Mouse (Mus musculus) ovary, postnatal 10 days (tissue): ENCODE measurements around the gene Mia3.
"Not testable (repeated sequence)": the region's sequence is repeated elsewhere in the genome, so short reads cannot be mapped to it uniquely, and the experiment has no call there.

Experiments used
- DNase-seq: peaks from one replicate; pipeline ENCODE4 v3.0.0; 2022; ENCODE audit warnings: low spot score

Mia3 gene

GRCm38 (mm10) chr1:183369427-183370014 is at the start of gene Mia3:
Gene Mia3 (minus strand): TSS chr1:183369553.
- DNase-seq, result peak; percentile 83

- DNase-seq, result no peak
Measured at GRCm38 (mm10) chr1:183417873-183418272, 48.5 kb upstream of the Mia3 start, which contains the start of gene Hhipl2. Gene Hhipl2 (plus strand): TSS chr1:183418215.

- DNase-seq, result no peak
Measured at GRCm38 (mm10) chr1:183414081-183414727, 44.9 kb upstream of the Mia3 start.

DNA sequence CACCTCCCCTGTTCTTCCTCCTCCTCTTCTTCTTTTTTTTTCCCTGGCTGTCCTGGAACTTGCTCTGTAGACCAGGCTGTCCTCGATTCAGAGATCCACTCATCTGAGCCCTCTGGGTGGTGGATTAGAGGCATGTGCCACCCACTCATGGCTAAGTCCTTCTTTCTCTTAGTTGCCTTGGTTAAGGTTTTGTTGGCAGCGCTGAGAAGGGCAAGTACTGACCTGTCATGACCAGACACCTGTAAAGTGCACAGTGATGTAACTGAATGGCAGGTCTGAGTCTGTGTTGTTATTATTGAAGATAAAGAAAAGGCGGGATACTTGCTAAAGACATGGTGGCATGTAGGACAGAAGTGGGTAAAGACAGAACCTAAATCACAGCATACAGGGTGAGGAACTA is 34.0 kb upstream of the Mia3 start:
- DNase-seq, result no peak

GRCm38 (mm10) chr1:183388426-183389406 is 19.4 kb upstream of the Mia3 start, which contains the start of gene Taf1a:
Gene Taf1a (plus strand): TSS chr1:183388981.
- peak; percentile 53 for DNase-seq

- DNase-seq, result not testable (repeated sequence)
Measured at GRCm38 (mm10) chr1:183387421-183387820, 18.1 kb upstream of the Mia3 start.

DNA sequence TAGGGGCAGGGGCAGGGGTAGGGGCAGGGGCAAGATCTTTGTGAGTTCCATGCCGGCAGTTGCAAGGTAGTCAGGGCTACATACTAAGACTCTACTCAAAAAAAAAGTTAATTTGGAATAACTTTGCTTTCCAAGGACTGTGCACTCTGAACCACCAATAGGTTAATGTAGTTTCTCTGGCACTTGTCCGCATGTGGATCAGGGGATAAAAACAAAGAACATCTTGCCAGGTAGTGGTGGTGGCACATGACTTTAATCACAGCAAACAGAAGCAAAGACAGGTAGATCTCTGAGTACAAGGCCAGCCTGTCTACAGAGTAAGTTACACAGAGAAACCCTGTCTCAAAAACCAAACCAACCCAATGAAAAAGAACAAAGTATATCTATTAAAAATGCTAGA is 13.3 kb upstream of the Mia3 start:
- DNase-seq, result no peak

- no peak for DNase-seq
Measured at GRCm38 (mm10) chr1:183381816-183382215, 12.5 kb upstream of the Mia3 start.

DNA sequence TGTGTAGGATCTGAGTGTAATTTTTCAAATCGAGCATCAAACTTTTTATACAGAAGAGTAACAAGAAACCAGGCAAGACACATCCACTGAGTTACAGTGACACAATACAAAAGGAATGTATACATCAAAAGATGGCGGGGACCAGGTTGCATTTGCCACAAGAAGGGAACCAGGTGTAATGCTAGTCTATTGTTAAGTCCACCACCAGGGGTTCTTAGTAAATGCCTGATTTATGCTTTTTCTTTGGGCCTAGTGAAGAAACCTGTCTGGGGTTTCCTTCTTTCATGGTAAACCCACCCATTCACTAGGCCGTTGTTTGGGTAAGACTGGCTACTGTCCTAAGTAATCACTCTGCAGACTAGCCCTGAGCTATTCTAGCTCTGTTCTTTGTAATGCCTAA is 10.0 kb upstream of the Mia3 start:
- DNase-seq, result not testable (repeated sequence)

- DNase-seq, result no peak
Measured at GRCm38 (mm10) chr1:183378321-183378941, 9.1 kb upstream of the Mia3 start.

GRCm38 (mm10) chr1:183377045-183377444 is 7.7 kb upstream of the Mia3 start:
- no peak for DNase-seq

GRCm38 (mm10) chr1:183374728-183375127 is 5.4 kb upstream of the Mia3 start:
- no peak for DNase-seq

DNA sequence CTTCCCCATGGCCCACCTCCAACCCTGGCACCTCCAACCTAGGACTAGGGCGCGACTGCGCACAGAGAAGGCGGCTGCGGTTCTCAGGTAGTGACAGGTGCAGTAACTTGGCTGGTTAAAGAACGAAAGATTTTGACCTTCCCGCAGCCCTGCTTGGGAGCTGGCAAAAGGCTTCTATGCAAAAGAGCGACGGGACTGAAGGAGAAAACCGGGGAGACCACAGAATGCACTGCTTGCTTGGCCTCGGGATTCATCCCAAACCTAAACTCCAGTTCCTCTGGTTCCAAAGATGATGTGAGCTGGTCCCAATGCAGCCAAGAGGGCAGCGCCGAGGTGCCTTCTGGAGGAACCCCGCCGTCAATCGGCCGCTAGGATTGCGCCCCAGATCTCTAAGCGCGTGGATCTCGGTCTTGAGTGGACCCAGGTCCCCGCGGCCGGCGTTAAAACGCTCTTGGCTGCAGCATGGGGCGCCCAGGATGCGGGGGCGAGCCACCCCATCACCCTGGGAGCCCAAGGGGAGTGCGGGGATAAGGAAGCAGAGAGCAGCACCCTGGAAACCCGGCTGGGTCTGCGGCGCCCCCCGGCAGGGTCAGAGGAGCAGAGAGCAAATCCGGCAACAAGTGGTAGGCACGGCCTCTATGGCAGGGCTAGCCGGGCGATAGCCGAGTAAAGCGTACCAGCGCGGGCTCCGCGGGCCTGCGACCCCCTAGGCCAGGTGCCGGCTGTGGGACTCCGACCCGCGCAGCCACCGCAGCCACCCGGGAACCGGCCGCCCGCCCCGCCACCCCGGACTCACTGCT is 552 bp downstream of the Mia3 start:
- DNase-seq, result no peak

DNA sequence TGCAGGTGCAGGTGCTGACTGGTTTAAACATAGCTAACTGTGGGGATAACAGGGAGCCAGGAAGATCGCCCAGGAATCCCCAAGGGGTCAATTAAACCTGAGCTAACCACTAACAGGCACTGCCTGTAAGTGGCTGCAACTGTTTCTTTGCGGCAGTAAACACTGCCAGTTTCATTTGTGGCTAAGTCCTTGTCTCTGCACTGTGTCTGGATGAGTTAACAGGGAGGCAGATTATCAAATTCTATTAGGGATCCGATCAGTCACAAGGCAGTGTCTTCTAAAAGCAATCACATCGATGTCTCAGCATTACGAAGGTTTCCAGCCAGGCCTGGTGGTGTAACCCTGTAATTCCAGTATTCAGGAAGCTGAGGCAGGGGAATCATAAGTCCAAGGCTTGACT is 3.0 kb downstream of the Mia3 start:
- DNase-seq, result no peak

DNA sequence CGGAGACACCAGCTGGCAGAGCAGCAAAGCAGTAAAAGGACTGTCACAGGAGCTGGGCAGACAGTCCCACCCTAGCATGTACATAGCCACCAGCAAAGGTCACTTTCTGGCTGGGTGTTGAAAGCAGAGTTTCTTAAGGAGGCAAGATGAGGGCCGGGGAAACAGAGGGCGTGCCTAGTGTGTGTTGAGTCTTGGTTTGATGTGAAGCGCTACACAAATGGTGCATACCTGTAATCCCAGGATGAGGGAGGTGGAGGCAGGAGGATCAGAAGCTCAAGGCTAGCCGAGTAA is 5.8 kb downstream of the Mia3 start:
- no peak for DNase-seq

DNA sequence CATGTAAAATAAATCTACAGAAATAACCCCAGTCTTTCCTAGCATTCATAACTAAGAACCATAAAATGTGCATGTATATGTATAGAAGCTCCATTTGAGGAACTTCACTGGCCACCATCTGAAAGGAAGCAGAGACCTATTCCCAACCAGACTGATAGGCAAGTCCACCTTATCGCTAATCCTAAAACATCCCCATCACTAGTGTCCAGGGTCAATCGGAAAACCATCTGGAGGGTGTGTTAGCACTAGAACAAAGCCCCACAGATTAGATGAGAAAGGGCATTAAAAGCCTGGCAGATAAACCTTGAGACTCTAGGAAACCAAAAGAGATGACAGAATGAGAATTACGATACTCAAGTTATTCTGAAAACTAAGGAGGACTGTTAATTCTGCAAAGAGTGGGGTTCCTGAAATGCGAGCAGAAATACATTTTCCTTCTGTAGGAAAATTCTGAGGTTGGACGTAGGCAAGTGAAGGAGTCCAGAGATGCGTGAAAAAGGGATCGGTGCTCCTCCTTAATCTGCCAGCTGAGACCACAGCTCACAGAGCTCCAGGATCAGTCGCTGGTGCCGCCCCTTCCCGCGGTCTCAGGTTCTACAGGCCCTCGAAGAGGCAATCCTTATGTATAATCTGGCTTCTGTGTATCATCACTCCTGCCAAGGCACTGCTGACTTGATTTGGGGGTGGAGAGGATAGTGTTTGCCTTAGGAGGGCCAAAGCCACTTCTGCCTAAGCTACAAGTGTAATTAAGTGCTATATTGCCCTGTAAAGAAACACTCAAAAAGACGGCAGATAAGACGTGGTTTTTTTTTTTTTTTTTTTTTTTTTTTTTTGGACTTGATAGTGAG is 6.4 kb downstream of the Mia3 start:
- no peak for DNase-seq

DNA sequence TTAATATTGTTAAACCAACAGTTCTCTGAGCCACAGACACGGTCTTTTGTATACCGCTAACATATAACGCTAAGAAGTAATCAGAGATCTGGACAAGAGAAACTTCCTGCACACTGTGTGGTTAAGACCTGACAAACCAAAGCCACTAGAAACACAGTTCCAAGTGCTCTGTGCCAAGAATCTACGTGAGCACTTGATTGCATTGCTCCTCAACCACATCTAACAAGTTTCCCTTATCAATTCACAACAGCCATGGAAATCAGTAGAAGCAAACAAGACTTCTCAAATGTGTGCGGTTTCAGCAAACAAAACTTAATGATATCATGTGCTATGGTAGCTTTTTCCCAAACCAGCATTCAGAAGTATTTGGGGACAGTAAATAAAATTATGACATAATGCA is 7.1 kb downstream of the Mia3 start:
- no peak for DNase-seq

- DNase-seq, result no peak
Measured at GRCm38 (mm10) chr1:183358901-183359300, 10.5 kb downstream of the Mia3 start.

- no peak for DNase-seq
Measured at GRCm38 (mm10) chr1:183349840-183350239, 19.5 kb downstream of the Mia3 start.

- DNase-seq, result no peak
Measured at GRCm38 (mm10) chr1:183345817-183346195, 23.5 kb downstream of the Mia3 start.
